Mouse (Mus musculus) large intestine, adult 2 months (tissue): ENCODE results near the gene H2afy2. TPM values are rescaled to one million over a fixed set of nuclear protein-coding genes. Genes with fewer than 3 reads are reported as not detected.

ENCODE experiments used
- DNase-seq: peaks from one replicate; pipeline ENCODE4 v3.0.0-alpha.2; 2012; ENCODE audit warnings: low read depth, low spot score
- WGBS: fragments of 180-500 bp; shearing (Covaris S2); methylation state at CpG from one replicate; pipeline ENCODE4 v1.1.7; 2018; 5-methylcytosine and 5-hydroxymethylcytosine counted together
- polyA plus RNA-seq: library from polyadenylated mRNA; depleted of rRNA; stranded (reverse); fragments of >200 nt; gene quantifications from 2 replicates; pipeline ENCODE4 v1.2.3, GENCODE M21; 2012; rRNA removed

H2afy2 gene
- polyA plus RNA-seq, 1 experiment = 2.3 TPM

DNA sequence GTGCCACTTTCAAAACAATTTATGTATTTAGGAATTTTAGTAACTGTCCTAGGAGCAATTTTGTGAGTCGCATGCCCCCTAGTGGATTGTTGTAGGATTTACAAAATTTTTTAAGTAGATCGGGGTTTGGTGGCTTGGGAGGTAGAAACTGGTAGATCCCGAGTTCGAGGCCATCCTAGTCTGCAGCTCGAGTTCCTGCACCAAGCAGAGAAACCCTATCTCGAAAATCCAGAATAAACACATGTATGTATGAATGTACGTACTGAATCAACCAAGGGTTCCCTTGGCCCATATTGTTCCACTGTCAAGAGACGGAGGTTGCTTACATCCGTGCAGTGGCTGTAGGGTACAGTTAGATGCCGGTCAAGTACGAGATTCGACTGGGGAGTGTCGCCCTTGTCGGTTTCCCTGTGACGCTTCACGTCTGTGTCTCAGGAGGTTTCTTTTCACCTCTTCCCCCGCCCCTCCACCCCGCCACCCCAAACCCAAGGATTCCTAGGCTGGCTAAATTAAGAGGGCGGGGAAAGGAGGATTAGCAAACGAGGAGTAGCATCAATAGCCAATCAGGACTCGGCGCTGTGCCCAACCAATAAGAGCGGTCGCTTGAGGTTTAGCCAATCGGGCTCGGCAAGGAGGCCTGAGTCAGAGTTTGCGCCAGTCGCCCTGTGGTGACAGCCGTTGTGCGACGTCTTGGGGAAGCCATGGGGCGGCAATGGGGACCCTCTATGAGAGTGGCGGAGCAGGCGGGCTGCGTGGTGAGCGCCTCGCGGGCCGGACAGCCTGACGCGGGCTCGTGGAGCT is 88.9 kb downstream of the H2afy2 start, which contains the start of gene Tysnd1:
TSS of gene Tysnd1 (plus strand) at position 645 of the 801 bp plus-strand sequence.
- under 1% methylated on average over 42 of the region's 42 CpGs for WGBS
- DNase-seq = peak; percentile 89

DNA sequence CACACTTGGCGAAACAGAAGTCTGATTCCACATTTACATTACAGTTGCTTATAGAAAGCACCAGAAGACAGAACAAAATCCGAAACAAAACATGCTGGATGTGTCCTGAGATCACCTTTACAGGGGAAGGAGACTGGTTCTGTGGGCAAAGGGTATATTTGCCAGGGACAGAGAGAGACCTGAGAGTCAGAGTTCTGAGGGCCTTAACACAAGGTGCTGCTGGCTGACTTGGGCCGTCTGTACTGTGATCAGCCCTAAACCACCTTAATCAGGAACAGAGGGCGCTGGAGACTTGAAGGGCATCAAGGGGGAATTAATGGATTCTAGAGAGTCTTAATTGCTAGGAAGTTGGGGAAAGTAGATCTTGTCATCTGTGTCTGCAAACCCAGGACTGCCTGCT is 90.4 kb downstream of the H2afy2 start:
- 72% methylated on average over 4 of the region's 4 CpGs for WGBS
- no peak for DNase-seq

DNA sequence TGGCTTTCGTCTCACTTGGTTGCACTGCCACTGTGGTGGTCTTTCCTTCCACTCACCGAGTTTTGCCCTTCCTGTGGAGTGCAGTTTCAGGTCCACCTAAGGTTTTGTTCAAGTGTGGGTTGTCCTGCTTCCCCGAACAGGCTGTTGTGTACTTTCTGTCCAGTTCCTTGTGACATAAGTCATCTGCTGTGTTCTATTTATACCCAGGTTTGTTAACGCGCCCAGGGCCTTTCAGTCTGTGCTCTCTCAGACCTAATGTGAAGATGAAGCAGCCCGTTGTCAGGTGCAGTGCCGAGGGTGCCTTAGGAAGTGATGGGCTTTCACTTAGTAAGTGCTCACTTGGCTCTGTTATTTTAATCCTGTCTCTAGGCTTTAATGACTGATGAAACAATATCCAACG is 94.5 kb downstream of the H2afy2 start:
- 84% methylated on average over 8 of the region's 8 CpGs for WGBS
- no peak for DNase-seq

Other genes starting within 250 kb of the H2afy2 start
- gene Npffr1, start 188.7 kb downstream of the H2afy2 start, polyA plus RNA-seq = not detected in 2 replicates
- gene Ppa1, start 135.6 kb downstream of the H2afy2 start, polyA plus RNA-seq = 79.4 and 101 TPM in 2 replicates
- gene Sar1a, start 103.8 kb downstream of the H2afy2 start, polyA plus RNA-seq = 51.1 and 51.8 TPM in 2 replicates
- gene Tysnd1, start 88.6 kb downstream of the H2afy2 start, polyA plus RNA-seq = 51.2 and 57.9 TPM in 2 replicates
- 9.8 and 13.9 TPM in 2 replicates for gene Aifm2, start 68.9 kb downstream of the H2afy2 start, polyA plus RNA-seq
- gene Col13a1, start 195.0 kb upstream of the H2afy2 start, polyA plus RNA-seq = 1.1 and 1.3 TPM in 2 replicates